Mouse (Mus musculus) stomach, embryonic 14.5 days (tissue): Measurements from ENCODE around the gene Inafm2. TPM values are rescaled to one million over a fixed set of nuclear protein-coding genes. Genes with fewer than 3 reads are reported as not detected.

Source experiments
- ATAC-seq: fragments of 200-750 bp; cut with Nextera tagmentation; 2 replicates; pipeline ENCODE4 v1.8.0; 2017; ENCODE audit warnings: low read depth, moderate TSS enrichment; ENCODE audit not compliant: insufficient number of reproducible peaks, insufficient read depth, low FRiP score
- H3K27ac ChIP-seq: fragments of 300-500 bp; sonication (generic); 2 replicates; pipeline ENCODE4 v1.5.1; 2014; ENCODE audit warnings: mild to moderate bottlenecking, low read length, moderate library complexity, mixed read lengths
- H3K27me3 ChIP-seq: fragments of 300-500 bp; sonication (generic); 2 replicates; pipeline ENCODE4 v1.6.1; 2014; ENCODE audit warnings: low read length, control low read depth, mixed read lengths; ENCODE audit not compliant: control insufficient read depth, insufficient read depth
- H3K36me3 ChIP-seq: fragments of 300-500 bp; sonication (generic); 2 replicates; pipeline ENCODE4 v1.6.1; 2014; ENCODE audit warnings: mild to moderate bottlenecking, control low read depth, low read length, moderate library complexity, mixed read lengths; ENCODE audit not compliant: control insufficient read depth, insufficient read depth
- H3K4me1 ChIP-seq: fragments of 300-500 bp; sonication (generic); 2 replicates; pipeline ENCODE4 v1.6.1; 2014; ENCODE audit warnings: low read length, control low read depth, mixed read lengths; ENCODE audit not compliant: control insufficient read depth, insufficient read depth
- H3K4me2 ChIP-seq: fragments of 300-500 bp; sonication (generic); replicated peaks from 2 replicates; pipeline ENCODE4 v1.6.1; 2014; ENCODE audit warnings: low read depth, low read length, control low read depth
- H3K4me3 ChIP-seq: fragments of 300-500 bp; sonication (generic); 2 replicates; pipeline ENCODE4 v1.5.1; 2014; ENCODE audit warnings: low read depth, low read length, control low read depth
- H3K9ac ChIP-seq: fragments of 300-500 bp; sonication (generic); replicated peaks from 2 replicates; pipeline ENCODE4 v1.6.1; 2014; ENCODE audit warnings: low read depth, mild to moderate bottlenecking, control low read depth, low read length, moderate library complexity, mixed read lengths
- H3K9me3 ChIP-seq: fragments of 300-500 bp; sonication (generic); 2 replicates; pipeline ENCODE4 v1.6.1; 2016; ENCODE audit warnings: low read depth, low read length, control low read depth; ENCODE audit not compliant: control insufficient read depth
- WGBS: fragments of 180-500 bp; shearing (Covaris S2); extraction: QIAGEN DNeasy Blood & Tissue Kit; methylation state at CpG from one replicate; pipeline ENCODE4 v1.1.7; 2014; 5-methylcytosine and 5-hydroxymethylcytosine counted together
- polyA plus RNA-seq: library from polyadenylated mRNA; unstranded; fragments of >200 nt; fragmentation: Nextera tagmentation; extraction: Ambion mirVana; gene quantifications from 2 replicates; pipeline ENCODE4 v1.2.1, GENCODE M21; 2014

The Inafm2 gene
- polyA plus RNA-seq, 1 experiment from 2014 or later = 33.0 TPM

GRCm38 (mm10) chr2:118766041-118767033, 20.8 kb downstream of the Inafm2 start:
- 73% methylated on average over 10 of the region's 10 CpGs for WGBS
- Histone ChIP-seq H3K4me2 (no peak overlapping the region), H3K4me1 (peaks cover 28% of the 10 kb centered on the region), H3K27me3 (no peaks in the 10 kb centered on the region), H3K4me3 (no peak overlapping the region), H3K36me3 (no peaks in the 10 kb centered on the region), H3K9me3 (no peaks in the 10 kb centered on the region), H3K27ac (no peak overlapping the region), H3K9ac (no peak overlapping the region)
- ATAC-seq = no peak

GRCm38 (mm10) chr2:118772158-118772874, 26.8 kb downstream of the Inafm2 start, which contains the start of gene Phgr1:
Phgr1 (plus strand) TSS chr2:118772769.
- no peak within 1 kb of the TSS for H3K9ac ChIP-seq
- ATAC-seq = peak; percentile 76
- no peak within 1 kb of the TSS for H3K4me2 ChIP-seq
- H3K27ac ChIP-seq = no peak within 1 kb of the TSS
- no peaks in the 10 kb centered on the region for H3K27me3 ChIP-seq
- 65% methylated on average over 6 of the region's 6 CpGs for WGBS
- no peaks in the 10 kb centered on the region for H3K9me3 ChIP-seq
- H3K4me3 ChIP-seq = no peak within 1 kb of the TSS
- H3K36me3 ChIP-seq = no peaks in the 10 kb centered on the region
- peaks cover 9% of the 10 kb centered on the region; the same call in 1 of the 2 replicates for H3K4me1 ChIP-seq

GRCm38 (mm10) chr2:118774536-118774935, 29.0 kb downstream of the Inafm2 start:
- Histone ChIP-seq H3K4me2 (no peak overlapping the region), H3K27ac (no peak overlapping the region), H3K27me3 (no peaks in the 10 kb centered on the region), H3K4me3 (no peak overlapping the region), H3K36me3 (no peaks in the 10 kb centered on the region), H3K9me3 (no peaks in the 10 kb centered on the region), H3K4me1 (peaks cover 9% of the 10 kb centered on the region; the same call in 1 of the 2 replicates), H3K9ac (no peak overlapping the region)
- no peak for ATAC-seq
- WGBS = 60% methylated on average over 2 of the region's 2 CpGs

- Histone ChIP-seq H3K9me3 (no peaks in the 10 kb centered on the region), H3K4me3 (no peak overlapping the region), H3K27ac (no peak overlapping the region), H3K36me3 (no peaks in the 10 kb centered on the region), H3K4me2 (no peak overlapping the region), H3K27me3 (no peaks in the 10 kb centered on the region), H3K9ac (no peak overlapping the region), H3K4me1 (peaks cover 9% of the 10 kb centered on the region; the same call in 1 of the 2 replicates)
- no peak for ATAC-seq
- WGBS = 50% methylated on average over 1 of the region's 1 CpGs
Observed at GRCm38 (mm10) chr2:118775396-118775795, 29.8 kb downstream of the Inafm2 start.

GRCm38 (mm10) chr2:118775846-118776245, 30.3 kb downstream of the Inafm2 start:
- H3K4me3 ChIP-seq = no peak overlapping the region
- H3K27me3 ChIP-seq = no peaks in the 10 kb centered on the region
- H3K4me2 ChIP-seq = no peak overlapping the region
- H3K27ac ChIP-seq = peak overlapping the region; percentile 48; the same call in 1 of the 2 replicates
- H3K4me1 ChIP-seq = peaks cover 9% of the 10 kb centered on the region; the same call in 1 of the 2 replicates
- H3K9ac ChIP-seq = no peak overlapping the region
- no peaks in the 10 kb centered on the region for H3K36me3 ChIP-seq
- H3K9me3 ChIP-seq = no peaks in the 10 kb centered on the region
- WGBS = 53% methylated on average over 3 of the region's 4 CpGs
- no peak for ATAC-seq

- no peak overlapping the region for H3K9ac ChIP-seq
- H3K4me2 ChIP-seq = no peak overlapping the region
- 70% methylated on average over 2 of the region's 2 CpGs for WGBS
- H3K4me1 ChIP-seq = peaks cover 9% of the 10 kb centered on the region; the same call in 1 of the 2 replicates
- H3K9me3 ChIP-seq = no peaks in the 10 kb centered on the region
- H3K27me3 ChIP-seq = no peaks in the 10 kb centered on the region
- no peak overlapping the region; the same call in 1 of the 2 replicates for H3K27ac ChIP-seq
- ATAC-seq = no peak
- H3K36me3 ChIP-seq = no peaks in the 10 kb centered on the region
- no peak overlapping the region for H3K4me3 ChIP-seq
Observed at GRCm38 (mm10) chr2:118776295-118776694, 30.7 kb downstream of the Inafm2 start.

- no peak overlapping the region for H3K27ac ChIP-seq
- H3K9ac ChIP-seq = no peak overlapping the region
- WGBS = 75% methylated on average over 4 of the region's 4 CpGs
- H3K4me3 ChIP-seq = no peak overlapping the region
- no peaks in the 10 kb centered on the region for H3K9me3 ChIP-seq
- no peak overlapping the region for H3K4me2 ChIP-seq
- no peaks in the 10 kb centered on the region for H3K36me3 ChIP-seq
- peaks cover 9% of the 10 kb centered on the region; the same call in 1 of the 2 replicates for H3K4me1 ChIP-seq
- H3K27me3 ChIP-seq = no peaks in the 10 kb centered on the region
- no peak for ATAC-seq
Observed at GRCm38 (mm10) chr2:118778418-118778817, 32.9 kb downstream of the Inafm2 start.

GRCm38 (mm10) chr2:118779065-118779464, 33.5 kb downstream of the Inafm2 start:
- H3K4me3 ChIP-seq = peak overlapping the region; percentile 27

More at GRCm38 (mm10) chr2:118779065-118779464, 33.5 kb downstream of the Inafm2 start:
- no peaks in the 10 kb centered on the region for H3K36me3 ChIP-seq
- ATAC-seq = no peak
- no peaks in the 10 kb centered on the region for H3K9me3 ChIP-seq
- peaks cover 9% of the 10 kb centered on the region; the same call in 1 of the 2 replicates for H3K4me1 ChIP-seq
- peak overlapping the region; percentile 48 for H3K4me2 ChIP-seq
- H3K27ac ChIP-seq = no peak overlapping the region
- H3K27me3 ChIP-seq = no peaks in the 10 kb centered on the region
- 8% methylated on average over 10 of the region's 10 CpGs for WGBS
- H3K9ac ChIP-seq = no peak overlapping the region; the same call in 1 of the 2 replicates
